Mouse (Mus musculus) C2C12 (cell line): ENCODE data around the gene Hoxa4.

Experiments used
- CEBPB ChIP-seq: IDR thresholded peaks from one replicate; pipeline ENCODE4 v1.6.1; 2011; ENCODE audit warnings: low read depth, mild to moderate bottlenecking, control low read depth, moderate library complexity
- CTCF ChIP-seq: IDR thresholded peaks from one replicate; pipeline ENCODE4 v1.5.1; 2011; ENCODE audit not compliant: control insufficient read depth, insufficient read depth, insufficient read length
- FOSL1 ChIP-seq: IDR thresholded peaks from one replicate; pipeline ENCODE4 v1.8.0; 2011; ENCODE audit warnings: mild to moderate bottlenecking, low read length; ENCODE audit not compliant: poor library complexity, insufficient read depth, severe bottlenecking
- MAX ChIP-seq: IDR thresholded peaks from one replicate; pipeline ENCODE4 v1.6.1; 2011; ENCODE audit warnings: mild to moderate bottlenecking, control low read depth
- MYOG ChIP-seq: IDR thresholded peaks from one replicate; pipeline ENCODE4 v1.6.1; 2011; ENCODE audit not compliant: control insufficient read depth, insufficient read length; ENCODE audit errors: extremely low read depth
- USF1 ChIP-seq: IDR thresholded peaks from one replicate; pipeline ENCODE4 v1.6.1; 2011; ENCODE audit warnings: low read depth, mild to moderate bottlenecking, control low read depth, moderate library complexity

DNA sequence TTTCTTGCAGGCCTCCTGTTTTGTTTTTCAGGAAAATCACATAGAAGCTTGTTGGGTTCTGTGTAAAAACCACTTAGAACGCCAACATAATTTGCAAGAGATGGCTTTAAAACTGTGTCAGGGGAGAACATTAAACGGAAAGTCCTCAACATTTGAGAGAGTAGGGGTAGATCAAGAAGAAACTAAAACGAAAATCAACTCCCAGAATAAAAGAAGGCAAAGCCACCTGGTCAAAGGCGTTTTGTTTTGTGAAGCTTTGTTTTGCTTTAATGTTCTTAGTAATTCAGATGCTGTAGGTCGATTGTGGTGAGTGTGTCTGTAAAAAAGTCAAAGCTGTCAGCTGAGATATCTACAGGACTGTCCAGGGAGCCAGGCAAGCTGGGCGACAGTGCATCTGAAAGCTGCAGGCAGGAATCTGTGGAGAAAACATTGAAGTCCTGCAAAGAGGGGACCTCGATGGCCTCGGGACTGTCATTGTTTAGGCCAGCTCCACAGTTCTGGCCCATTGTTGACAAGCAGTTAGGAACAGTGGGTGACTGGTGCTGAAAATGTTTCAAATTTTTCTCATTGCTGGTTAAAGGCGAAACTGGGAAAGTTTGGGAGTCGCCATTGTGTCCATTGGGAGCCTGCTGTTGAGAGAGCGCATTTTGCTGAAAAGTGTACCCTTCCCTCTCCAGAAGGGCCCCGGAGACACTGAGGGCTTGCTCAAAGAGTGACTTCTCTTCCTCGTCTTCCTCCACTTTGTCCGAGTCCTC, 28.8 kb downstream of the Hoxa4 start:
- no peak for TF ChIP-seq CTCF
- TF ChIP-seq CEBPB: no peak
- TF ChIP-seq USF1: no peak
- no peak for TF ChIP-seq MYOG
- TF ChIP-seq MAX: no peak
- no peak for TF ChIP-seq FOSL1
